Mouse (Mus musculus) layer of hippocampus, postnatal 36 days (tissue): ENCODE data around the gene Bcl2. TPM values are rescaled to one million over a fixed set of nuclear protein-coding genes. Genes with fewer than 3 reads are reported as not detected.

Experiments used
- DNase-seq, 2 experiments: peaks; one replicate each; pipeline ENCODE4 v3.0.0; 2022
- total RNA-seq, 2 experiments: library from RNA; stranded (reverse); gene quantifications; 2 replicates each; pipeline ENCODE4 v1.2.3; 2021

Bcl2 gene
- total RNA-seq, 2 experiments from 2014 or later = 9.3 to 9.4 TPM

GRCm38 (mm10) chr1:106618814-106619213 is 95.3 kb downstream of the Bcl2 start:
- DNase-seq = no peak

GRCm38 (mm10) chr1:106616955-106617354 is 97.1 kb downstream of the Bcl2 start:
- no peak for DNase-seq

- no peak for DNase-seq
These were observed 100.7 kb downstream of the Bcl2 start for GRCm38 (mm10) chr1:106613371-106613770.

GRCm38 (mm10) chr1:106612166-106613031 is 101.7 kb downstream of the Bcl2 start:
- DNase-seq = no peak

DNA sequence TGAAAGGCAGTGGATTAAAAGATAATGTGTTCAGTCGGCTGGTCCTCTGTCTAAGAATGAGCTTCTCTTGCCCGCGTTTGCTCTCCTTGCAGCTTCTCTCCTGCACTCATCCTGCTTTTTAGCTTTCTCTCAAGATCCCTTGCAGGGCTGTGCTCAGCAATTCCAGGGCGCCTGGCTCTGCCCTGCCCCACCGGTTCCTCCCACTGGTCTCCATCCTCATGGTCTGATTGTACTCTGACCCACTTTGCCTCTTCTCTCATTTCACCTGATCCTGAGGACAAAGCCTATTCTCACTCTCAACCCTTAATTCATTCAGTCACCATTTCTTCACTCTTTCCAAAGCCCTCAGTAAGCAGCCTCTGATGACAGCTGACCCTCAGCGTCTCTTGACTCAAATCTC is 102.8 kb downstream of the Bcl2 start:
- no peak for DNase-seq

DNA sequence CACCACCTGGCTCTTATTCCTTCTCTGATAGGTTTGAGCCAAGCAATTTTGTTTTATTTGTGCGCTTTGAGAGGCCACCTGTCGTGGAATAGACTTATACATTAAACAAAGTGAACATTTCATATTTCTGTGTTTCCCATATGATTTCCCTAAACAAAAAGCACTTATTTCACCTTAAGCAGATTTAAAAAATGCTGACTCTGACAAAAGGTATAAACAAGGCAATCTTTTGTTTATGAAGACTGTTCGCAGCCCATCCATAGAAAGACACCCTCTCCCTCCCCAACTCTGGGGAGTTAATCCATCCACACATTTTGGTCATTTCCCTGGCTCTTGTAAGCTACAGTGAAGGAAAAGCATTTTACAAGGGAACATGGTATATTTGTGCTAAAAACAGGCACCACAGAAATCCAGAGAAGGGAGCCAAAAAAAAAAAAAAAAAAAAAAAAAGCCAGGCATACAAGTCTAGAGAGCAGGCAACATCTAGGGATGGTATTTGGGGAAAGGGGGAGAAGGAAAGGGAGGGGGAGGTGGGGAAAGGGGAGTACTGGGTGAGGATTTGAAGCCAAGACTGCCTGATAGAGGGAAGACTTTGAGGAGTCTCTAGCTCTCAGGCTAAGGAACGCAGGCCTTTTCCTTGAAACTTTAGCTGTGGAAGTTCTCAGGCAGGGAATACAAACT is 105.8 kb downstream of the Bcl2 start:
- no peak for DNase-seq

GRCm38 (mm10) chr1:106606951-106607350 is 107.1 kb downstream of the Bcl2 start:
- DNase-seq = no peak

DNA sequence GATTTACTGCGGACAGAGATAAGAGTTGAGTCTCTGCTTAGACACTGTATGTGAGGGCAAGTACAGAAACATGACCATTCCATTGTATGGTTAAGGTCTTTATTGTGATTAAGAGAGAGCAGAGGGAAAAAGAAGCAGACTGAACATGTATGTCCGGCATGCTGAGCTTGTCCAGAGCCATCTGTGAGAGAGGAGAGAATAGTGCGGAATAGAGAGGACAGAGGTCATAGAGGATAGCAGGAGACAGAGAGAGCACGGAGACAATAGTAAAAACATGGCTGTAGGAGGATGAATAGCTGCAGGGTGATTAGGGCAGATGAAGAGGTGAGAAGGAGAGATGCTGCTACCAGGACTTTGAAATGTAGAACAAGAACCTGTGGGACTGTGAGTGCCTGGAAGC is 110.7 kb downstream of the Bcl2 start:
- DNase-seq = no peak

DNA sequence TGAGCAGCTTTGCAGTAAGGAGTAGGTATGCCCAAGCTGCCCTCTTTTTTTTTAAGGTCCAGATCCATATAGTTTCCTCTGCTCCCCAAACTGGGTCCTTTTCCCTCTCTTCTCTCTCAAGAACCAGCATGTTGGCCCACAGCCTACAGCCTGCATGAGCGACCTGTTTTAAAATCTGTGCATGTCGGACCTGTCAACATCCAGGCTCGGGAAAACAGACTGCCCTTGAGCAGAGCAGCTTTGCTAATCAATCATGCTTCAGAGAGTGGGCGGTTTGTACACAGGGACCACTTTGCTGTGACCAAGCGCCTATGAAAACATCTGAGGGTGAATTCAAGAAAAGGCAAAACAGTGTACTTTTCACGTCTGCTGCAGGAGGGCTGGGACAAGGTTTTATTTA is 111.1 kb downstream of the Bcl2 start:
- no peak for DNase-seq

GRCm38 (mm10) chr1:106602536-106602935 is 111.5 kb downstream of the Bcl2 start:
- DNase-seq = no peak

- no peak for DNase-seq
These were observed 112.8 kb downstream of the Bcl2 start for GRCm38 (mm10) chr1:106601247-106601646.

GRCm38 (mm10) chr1:106600841-106601240 is 113.2 kb downstream of the Bcl2 start:
- no peak for DNase-seq

DNA sequence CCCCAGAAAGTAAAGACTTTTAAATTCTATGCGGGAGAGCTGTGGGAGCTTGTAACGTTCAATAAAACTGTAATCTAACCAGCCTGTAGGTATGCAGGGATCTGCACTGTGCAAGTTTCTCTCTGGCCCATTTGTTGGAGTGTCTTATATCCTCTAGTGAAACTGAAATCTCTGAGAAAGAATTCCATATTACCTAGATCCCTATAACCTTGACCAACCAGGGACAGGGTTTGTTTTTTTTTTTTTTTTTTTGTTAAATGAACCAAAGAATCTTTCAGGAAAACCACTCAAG is 115.8 kb downstream of the Bcl2 start:
- DNase-seq = no peak

DNA sequence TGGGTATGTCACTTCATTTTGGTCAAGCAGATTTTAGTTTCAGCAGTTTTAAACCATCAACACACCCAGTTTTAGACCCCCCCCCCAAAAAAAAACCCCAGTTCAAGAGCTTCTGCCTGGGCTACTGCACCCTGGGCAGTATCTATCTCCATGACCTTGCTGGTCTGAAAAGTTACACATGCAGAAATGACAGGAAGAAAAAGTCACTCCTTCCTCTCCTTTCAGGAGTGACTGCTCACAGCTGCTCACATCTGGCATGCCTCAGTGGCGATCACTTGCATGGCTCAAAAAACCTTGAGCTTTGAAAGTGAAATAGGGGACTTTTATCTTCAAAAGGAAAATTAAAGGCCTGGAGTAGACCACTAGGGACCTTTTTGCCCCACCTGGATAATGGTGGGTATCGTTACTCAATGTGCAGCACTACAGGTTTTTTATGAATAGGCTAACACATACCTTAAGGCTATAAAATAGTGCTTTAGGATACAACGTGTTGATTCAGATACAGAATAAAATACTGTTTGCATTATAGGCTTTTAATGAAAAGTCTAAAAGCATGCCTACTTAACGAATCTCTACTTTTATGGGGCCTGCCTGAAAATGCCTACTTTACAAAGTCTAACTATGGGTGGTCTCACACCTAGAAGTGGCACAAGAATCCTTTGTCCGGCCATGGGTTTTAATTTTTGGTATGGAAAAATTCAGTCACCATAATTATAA is 116.3 kb downstream of the Bcl2 start:
- no peak for DNase-seq

- DNase-seq = no peak
These were observed 117.7 kb downstream of the Bcl2 start for GRCm38 (mm10) chr1:106596380-106596779.

- no peak for DNase-seq
These were observed 118.7 kb downstream of the Bcl2 start for GRCm38 (mm10) chr1:106595286-106595885.

- DNase-seq = no peak
These were observed 122.8 kb downstream of the Bcl2 start for GRCm38 (mm10) chr1:106591180-106591774.

- DNase-seq = no peak
These were observed 124.9 kb downstream of the Bcl2 start for GRCm38 (mm10) chr1:106589141-106589540.

DNA sequence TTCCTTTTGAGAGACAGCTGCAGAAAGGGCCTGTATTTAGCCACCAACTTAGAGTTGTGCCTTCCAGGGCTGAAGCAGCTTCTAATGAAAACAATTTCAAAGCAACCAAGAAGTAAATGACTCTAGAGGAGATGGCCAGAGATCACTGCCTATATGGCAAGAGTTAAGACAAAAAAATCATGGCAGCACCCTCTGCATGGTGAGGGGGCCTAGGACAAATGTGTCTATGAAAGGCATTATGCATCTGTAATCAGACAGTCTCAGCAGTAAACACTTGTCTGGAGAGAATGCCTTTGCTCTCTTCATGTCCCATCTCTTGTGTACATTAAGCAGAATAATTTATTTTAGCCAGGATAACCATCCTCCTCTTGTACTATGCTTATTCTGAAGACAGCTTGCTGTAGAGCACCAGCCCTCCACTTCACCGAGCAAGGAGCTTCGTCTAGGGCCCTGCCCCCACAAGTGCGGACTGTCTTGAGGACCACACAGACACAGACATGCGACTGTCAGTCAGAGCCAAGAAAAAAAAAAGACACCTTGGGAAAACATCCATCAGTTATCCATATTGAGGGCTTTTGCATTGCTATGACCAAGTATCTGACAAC is 126.1 kb downstream of the Bcl2 start:
- no peak for DNase-seq

- DNase-seq = no peak
These were observed 127.3 kb downstream of the Bcl2 start for GRCm38 (mm10) chr1:106586761-106587160.

DNA sequence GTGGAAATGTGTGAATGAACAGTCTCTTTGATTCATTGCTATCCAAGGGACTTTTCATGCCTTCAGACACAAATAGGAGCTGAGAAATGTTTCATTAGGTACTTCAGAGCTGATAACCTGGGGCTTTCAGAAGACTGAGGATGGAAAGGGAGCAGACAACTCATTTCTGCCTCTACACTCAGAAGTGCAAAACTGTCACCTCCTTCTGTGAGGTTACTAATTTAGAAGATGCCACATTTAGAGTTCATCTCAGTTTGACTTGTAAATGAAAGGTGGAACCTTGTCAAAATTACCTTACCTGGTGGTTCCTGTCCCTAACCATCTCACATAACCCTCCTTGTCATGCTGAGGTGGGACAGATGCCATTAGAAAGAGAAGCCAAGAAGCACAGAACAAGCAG is 128.7 kb downstream of the Bcl2 start:
- no peak for DNase-seq

DNA sequence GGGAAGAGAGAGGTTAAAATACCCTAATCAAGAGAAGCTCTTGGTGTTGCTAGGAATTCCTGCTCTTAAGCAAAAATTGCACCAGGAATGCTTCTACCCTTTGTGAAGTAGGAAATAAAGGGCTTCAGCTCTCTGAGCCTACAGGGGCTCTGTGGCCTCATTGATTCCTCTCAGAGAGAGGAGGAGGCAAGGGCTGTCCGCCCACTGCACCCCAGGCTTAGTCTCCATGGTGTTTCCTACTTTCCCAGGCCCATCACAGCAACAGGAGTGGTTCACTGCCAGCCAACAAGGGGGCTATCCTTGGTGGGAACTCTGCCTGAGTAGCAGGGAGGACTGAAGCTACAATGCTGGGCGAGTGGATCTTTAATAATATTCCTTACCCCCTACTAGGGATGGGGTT is 129.2 kb downstream of the Bcl2 start:
- no peak for DNase-seq
